Mouse (Mus musculus) left cerebral cortex, adult 2 months (tissue): ENCODE measurements around the gene Olfr360. TPM values are rescaled to one million over a fixed set of nuclear protein-coding genes. Genes with fewer than 3 reads are reported as not detected.
"Not testable (repeated sequence)": the region's sequence is repeated elsewhere in the genome, so short reads cannot be mapped to it uniquely, and the experiment has no call there.

ENCODE experiments used
- DNase-seq, 2 experiments: peaks; one replicate each; pipeline ENCODE4 v3.0.0; 2021 to 2022; ENCODE audit warnings: low spot score in 2 of 2, mixed read lengths in 1 of 2; ENCODE audit errors: extremely low spot score in 1 of 2
- H3K27ac ChIP-seq: fragments of 200-600 bp; 2 replicates; pipeline ENCODE4 v1.8.1; 2022
- H3K4me3 ChIP-seq: fragments of 200-600 bp; 2 replicates; pipeline ENCODE4 v1.8.1; 2022
- CTCF ChIP-seq: fragments of 200-600 bp; IDR thresholded peaks from 2 replicates; pipeline ENCODE4 v1.8.1; 2022; ENCODE audit warnings: antibody characterized with exemption, mild to moderate bottlenecking, moderate library complexity
- intact Hi-C: fragments of 180-260 bp; cut with DNase I; formaldehyde crosslinking; loops from one replicate; pipeline ENCODE4 v1.15.1; 2025
- long read RNA-seq, 2 experiments: library from polyadenylated mRNA; stranded (forward); transcript quantifications; one replicate each; pipeline ENCODE4 v2.0.0; 2021; ENCODE audit warnings: borderline mapping rate in 2 of 2
- total RNA-seq, 2 experiments: library from RNA; stranded (reverse); gene quantifications; 2 replicates each; pipeline ENCODE4 v1.2.3; 2021

Olfr360 gene
- not detected for total RNA-seq
- long read RNA-seq, experiment 1: 0 reads
- long read RNA-seq, experiment 2: 0 reads

GRCm38 (mm10) chr2:37065446-37065845 is at the start of gene Olfr360:
Gene Olfr360 (plus strand): TSS chr2:37065746.
- intact Hi-C loops: no loop called here
- TF ChIP-seq CTCF: no peak
- no peak within 1 kb of the TSS for H3K4me3 ChIP-seq
- no peak within 1 kb of the TSS for H3K27ac ChIP-seq
- no peak for DNase-seq

- intact Hi-C loops, H3K27ac ChIP-seq, DNase-seq, H3K4me3 ChIP-seq: not testable (repeated sequence)
These were observed 23.6 kb downstream of the Olfr360 start, which contains the start of gene Olfr361 for GRCm38 (mm10) chr2:37089190-37089589. Gene Olfr361 (minus strand): TSS chr2:37089290.

GRCm38 (mm10) chr2:37117810-37118209 is 52.3 kb downstream of the Olfr360 start, which contains the start of gene Olfr362:
Gene Olfr362 (minus strand): TSS chr2:37117910.
- no peak for DNase-seq
- intact Hi-C loops: no loop called here

More at GRCm38 (mm10) chr2:37117810-37118209, 52.3 kb downstream of the Olfr360 start, which contains the start of gene Olfr362:
- TF ChIP-seq CTCF: no peak
- H3K27ac ChIP-seq: no peak within 1 kb of the TSS
- no peak within 1 kb of the TSS for H3K4me3 ChIP-seq

Other genes starting within 250 kb of the Olfr360 start
- not detected for gene Olfr3, start 248.7 kb upstream of the Olfr360 start, total RNA-seq
- not detected for gene Olfr350, start 219.4 kb upstream of the Olfr360 start, total RNA-seq
- gene Olfr351, start 203.1 kb upstream of the Olfr360 start, total RNA-seq: not detected
- gene Olfr352, start 197.3 kb upstream of the Olfr360 start, total RNA-seq: not detected
- gene Olfr353, start 172.8 kb upstream of the Olfr360 start, total RNA-seq: not detected
- not detected for gene Olfr354, start 160.1 kb upstream of the Olfr360 start, total RNA-seq
- gene Olfr355, start 136.8 kb upstream of the Olfr360 start, total RNA-seq: not detected
- not detected for gene Olfr356, start 128.6 kb upstream of the Olfr360 start, total RNA-seq
- not detected for gene Olfr357, start 71.9 kb upstream of the Olfr360 start, total RNA-seq
- not detected for gene Olfr358, start 56.4 kb upstream of the Olfr360 start, total RNA-seq
- gene Olfr361, start 23.5 kb downstream of the Olfr360 start, total RNA-seq: not detected
- not detected for gene Olfr362, start 52.2 kb downstream of the Olfr360 start, total RNA-seq
- gene Olfr364-ps1, start 73.6 kb downstream of the Olfr360 start, total RNA-seq: not detected
- gene Olfr365, start 122.5 kb downstream of the Olfr360 start, total RNA-seq: under 1 TPM in 1 of 2 experiments, not detected in 1; 0.09 TPM
- gene Olfr366, start 145.8 kb downstream of the Olfr360 start, total RNA-seq: not detected